Mouse (Mus musculus) erythroid progenitor cell, adult 5-6 weeks (primary cell): Measurements from ENCODE around the gene Ndufs5. TPM values are rescaled to one million over a fixed set of nuclear protein-coding genes. Genes with fewer than 3 reads are reported as not detected.

Source experiments
- ATAC-seq: replicated peaks from 2 replicates; pipeline ENCODE4 v1.8.0; 2016; ENCODE audit warnings: moderate number of reproducible peaks, mild to moderate bottlenecking, moderate TSS enrichment, inconsistent platforms; ENCODE audit not compliant: poor library complexity, low FRiP score, severe bottlenecking
- total RNA-seq, 2 experiments: library from RNA; stranded (forward) in 1 of 2; stranded (reverse) in 1 of 2; fragments of 150-400 nt in 1 of 2; fragments of 186-747, 209-891 nt in 1 of 2; gene quantifications; 2 replicates each; pipeline versions ENCODE4 v1.2.3 to v1.2.4; 2015 to 2017; ENCODE audit warnings: low replicate concordance in 2 of 2

Gene Ndufs5
- total RNA-seq (2015; ENCODE audit: low replicate concordance) (42.2 and 111 TPM in 2 replicates), total RNA-seq (2017; ENCODE audit: low replicate concordance) (30.5 TPM in 1 of 2 replicates, not detected in the other)

DNA sequence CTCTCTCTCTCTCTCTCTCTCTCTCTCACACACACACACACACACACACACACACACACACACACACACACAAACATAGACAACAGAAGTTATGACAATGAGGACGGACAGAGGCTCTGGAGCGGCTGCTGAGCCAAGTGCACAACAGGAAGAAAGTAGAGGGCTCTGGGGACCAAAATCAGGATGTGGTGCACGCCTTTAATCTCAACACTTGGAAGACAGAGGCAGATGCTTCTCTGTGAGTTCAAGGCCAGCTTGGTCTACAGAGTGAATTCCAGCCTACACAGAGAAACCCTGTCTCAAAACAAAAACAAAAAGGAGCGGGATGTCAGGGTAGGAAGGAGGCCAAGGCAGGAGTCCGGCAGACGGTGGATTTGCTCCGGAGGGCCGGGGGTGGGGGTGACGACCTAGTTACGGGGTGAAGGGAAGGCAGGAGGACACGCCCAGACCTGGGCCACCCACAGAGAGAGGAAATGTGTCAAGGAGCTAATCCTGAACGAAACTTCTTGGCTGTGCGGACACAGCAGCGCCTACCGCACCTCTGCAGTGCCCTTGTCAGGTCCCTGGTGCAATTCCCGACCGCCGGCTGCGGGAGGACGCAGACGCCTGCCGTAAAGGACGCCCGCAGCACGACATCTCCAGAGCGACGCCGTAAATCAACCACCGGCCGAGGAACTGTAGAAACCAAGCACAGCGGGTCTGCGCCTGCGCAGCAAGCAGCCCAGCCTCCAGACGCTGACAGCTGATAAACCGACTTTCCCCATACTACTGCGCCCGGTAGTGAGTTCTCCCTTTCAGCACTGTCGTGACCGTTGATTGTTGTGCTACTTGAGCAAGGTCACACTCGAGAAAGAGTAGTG, at the start of gene Ndufs5:
Ndufs5 (minus strand) TSS at position 629 of the 860 bp plus-strand sequence.
- peak; percentile 98 for ATAC-seq

DNA sequence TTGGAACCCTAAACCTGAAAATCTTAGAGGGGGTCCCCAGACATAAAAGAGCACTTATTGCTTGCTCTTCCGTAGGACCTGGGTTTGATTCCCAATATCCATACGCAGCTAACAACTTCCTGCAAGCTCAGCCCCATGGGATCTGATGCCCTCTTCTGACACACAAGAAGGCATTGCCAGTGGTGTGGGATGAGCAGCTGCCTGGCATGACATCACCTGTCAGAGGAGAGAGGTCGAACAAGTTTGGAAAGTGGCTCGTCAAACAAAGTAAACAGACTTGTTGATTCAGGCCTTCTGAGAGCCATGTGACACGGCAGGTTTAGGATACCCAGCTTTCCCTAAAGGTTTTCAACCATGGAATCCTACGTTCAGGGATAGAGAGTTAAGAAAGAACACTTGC, 47.1 kb upstream of the Ndufs5 start:
- ATAC-seq = no peak

DNA sequence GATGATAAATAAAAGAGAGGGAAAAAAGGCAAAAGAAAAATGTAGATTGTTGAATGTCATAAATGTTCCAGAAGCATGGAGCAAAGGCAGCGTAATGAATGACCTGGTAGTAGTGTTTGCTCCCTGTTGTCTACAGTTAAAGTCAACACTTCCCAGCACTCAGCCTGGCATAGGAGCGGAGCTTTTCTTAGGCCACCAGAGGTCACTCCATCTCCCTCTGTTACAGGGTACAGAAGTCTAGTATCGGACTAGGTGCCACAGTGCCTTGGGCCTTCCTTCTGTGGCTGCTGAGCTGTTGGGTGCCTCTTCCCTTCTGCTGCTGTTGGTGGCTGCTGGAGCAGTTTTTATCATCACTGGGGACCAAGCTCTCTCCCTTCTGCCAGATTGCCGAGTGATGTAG, 40.3 kb upstream of the Ndufs5 start:
- ATAC-seq = no peak

DNA sequence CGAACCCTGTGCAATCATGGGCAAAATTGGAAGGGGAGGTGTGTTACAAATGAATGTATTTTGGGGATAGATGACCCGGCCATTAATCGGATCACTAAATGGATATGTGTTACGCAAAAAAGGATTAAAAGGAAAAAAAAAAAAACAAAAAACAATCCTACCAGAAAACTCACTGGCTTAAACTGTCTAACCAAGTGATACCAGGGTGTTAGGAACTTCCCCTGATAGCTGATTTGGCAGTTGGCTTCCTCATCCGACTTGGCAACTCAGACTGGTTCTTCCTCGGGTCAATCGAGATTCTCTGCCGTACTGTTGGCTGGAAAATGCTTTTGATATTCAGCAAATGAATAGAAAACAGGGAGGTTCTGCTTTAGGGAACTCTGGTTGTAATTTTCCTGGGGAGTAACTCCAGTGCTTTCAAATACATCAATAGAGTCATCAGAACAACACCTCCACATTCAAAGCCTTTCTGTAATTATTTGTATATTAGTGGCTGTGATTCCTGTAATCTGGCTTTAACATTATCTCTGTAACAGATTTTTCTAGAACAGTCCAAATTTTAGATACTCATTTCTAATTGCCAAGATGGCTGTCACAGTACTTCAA, 32.8 kb upstream of the Ndufs5 start:
- no peak for ATAC-seq

DNA sequence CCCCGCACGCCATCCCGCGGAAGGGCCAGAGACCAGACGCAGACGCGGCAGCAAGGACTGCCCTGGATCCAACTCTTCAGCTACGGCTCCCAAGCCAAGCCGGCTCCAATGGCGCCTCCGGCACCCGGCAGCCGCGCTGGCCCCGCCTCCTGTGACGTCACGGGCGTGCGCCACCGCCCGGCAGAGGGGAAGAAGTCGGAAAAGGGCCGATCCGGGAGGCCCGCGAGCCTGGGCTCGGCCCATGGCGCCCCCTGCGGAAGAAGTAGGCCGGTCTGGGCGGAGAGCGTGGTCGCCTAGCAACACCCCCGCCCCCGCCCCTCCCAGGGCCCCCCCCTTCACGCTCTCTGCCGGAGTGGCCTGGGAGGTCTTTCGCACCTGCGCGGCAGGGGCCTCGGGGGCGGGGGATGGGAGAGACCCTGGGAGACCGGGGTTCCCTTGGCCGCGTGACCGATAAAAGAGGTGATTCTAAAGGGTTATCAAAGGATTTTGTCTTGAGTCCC, 32.2 kb upstream of the Ndufs5 start, which contains the start of gene Akirin1:
Akirin1 (minus strand) TSS at position 194 of the 500 bp plus-strand sequence.
- peak; percentile 95 for ATAC-seq

DNA sequence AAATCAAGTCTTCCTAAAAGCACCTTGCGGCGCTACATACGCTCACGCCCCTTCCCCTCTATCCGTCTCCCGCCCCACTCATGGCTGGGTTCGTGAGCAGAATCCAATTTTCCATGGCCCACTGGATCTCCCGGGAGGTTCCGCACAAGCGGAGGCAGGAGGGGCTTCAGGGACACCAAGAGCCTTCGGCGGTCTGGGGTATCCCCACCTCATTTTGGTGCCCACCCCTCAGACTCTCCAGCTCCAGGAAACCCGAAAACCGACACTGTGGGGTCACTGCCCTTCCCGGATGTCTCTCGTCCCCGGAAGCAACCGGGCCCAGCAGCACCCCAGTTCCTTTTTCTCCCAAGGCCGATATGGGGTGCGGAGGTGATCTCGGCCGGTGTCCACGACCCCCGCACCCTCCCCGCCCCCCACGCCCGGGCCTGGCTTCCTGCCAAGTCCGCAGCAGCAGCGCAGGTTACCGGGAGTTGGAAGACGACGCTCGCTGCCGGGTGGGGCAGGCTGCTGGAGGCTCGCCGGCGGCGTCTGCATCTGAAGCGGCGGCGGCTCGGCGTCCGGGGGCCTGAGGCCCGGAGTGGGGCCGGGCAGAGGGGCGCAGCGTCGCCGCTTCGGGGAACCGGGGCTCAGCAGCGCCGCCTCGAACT, 31.6 kb upstream of the Ndufs5 start:
- ATAC-seq = peak; percentile 44

DNA sequence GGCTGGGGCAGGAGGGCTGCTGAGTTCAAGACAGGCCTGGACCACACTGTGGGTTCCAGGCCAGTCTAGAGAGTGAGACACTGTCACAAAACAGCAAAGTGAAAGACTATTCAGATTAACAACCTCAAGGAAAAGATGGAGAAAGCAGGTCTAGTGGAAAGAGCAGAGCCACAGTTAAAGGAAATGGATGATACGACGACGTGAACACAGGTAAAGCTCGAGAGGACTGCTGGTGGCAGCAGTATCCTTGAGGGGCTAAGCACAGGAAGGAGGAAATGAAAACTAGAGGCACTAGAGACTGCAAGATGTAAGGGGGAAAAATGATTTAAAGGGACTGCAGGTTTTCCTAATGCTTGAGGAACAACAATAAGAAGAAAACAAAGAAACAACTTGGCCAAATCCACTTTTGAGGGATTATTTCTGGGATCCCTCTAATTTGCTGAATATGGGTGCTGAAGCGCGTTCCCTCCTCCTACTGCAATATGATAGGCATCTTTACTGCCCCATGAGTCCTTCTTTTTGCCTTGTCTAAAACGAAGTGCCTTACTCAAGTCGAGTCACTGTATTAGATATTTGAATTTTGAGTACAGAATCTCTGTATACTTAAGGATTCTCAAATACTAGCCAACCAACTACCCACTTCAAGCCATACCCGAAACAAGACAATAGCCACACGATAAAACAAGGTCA, 30.9 kb upstream of the Ndufs5 start:
- ATAC-seq = peak; percentile 53; the same call in 1 of the 2 replicates

DNA sequence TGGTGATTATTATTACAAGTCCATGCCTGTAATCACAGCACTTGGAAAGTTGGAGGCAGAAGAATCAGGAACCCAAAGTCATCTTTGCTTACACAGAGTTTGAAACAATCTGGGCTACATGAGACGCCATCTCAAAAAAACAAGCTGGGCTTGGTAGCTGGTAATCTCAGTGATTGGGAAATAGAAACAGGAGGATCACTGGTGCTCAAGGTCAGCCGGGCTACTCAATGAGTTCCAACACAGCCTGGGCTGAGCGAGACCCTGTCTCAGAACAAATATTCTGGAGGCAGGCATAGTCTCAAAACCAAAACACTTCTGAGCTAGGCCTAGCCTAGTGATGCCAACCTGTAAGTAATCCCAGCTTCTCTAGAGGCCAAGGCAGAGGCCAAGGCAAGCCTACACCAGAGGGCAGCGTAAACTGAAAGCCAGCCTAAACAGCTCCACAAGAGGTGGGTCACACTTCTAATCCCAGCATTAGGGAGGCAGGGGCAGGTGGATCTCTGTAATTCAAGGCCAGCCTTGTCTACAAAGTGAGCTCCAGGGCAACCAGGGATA, 27.3 kb upstream of the Ndufs5 start:
- ATAC-seq = no peak

DNA sequence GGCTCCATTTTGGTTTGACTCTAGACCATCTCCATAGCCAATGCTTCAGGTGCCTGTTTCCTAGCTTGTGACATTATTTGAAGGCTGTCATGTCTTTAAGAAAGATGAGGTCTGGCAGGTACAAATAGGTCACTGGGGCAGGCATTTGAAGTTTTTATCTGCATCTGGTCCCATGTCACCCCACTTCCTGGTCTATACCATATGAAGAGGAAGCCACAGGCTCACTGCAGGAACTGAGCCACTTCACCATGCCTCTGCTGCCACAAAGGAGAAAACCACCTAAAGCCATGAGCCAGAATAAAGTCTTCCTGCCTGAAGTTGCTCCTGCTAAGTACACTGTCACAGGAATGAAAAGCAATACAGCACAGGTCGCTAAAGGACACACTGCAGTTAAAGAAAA, 24.9 kb upstream of the Ndufs5 start:
- no peak for ATAC-seq

DNA sequence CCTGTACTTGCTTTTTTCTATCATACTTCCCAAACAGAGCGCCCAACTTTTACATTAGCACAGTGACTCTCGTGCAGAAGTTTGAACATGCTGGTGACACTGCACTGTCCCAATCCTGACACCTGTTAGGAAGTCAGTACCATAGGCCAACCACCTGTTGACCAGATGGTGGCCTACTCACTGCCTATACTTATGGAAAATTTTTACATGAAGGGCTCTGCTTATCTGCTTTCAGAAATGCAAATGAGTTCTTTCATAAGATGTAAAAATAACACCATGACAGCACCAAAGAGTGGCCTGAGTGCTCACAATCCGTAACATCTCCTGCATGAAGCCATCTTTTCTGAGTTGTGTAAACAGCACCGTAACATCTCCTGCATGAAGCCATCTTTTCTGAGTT, 20.7 kb upstream of the Ndufs5 start:
- no peak for ATAC-seq

DNA sequence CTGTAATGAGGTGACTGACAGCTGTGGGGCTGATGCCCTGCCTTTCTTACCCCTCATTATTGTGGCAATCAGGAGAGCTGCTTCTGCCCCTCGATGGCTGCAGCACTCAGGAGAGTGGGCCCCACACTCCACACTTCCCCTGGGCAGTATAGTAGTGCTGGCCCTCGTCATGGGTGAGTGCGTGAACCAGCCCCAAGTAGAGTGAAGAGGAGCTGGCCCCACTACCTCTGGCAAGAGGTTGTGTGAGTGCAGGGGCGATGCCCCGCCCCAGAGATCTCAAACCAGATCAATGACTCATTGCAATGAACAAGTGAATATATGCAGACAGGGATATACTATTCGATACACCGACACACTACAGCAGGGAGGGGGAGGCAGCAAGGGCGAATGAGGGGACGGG, 15.5 kb upstream of the Ndufs5 start:
- ATAC-seq = peak; percentile 25; the same call in 1 of the 2 replicates

DNA sequence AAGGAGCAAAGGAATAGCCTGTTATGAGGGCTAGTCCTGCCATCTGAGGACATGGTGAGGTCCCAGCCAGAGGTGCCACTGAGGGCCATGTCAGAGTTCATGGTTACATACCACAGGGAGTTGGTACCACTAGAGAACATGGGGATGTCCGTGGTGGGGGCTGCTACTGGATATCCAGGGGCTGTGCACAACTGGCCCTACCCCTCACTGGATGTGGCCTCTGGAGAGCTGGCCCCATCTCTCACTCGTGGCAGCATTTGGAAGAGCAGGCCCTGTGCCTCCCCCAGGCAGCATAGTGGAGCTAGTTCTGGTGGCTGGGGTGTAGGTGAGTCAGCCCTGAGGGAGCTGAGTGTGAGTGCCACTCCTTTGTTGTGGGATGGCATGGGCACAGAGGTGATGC, 14.9 kb upstream of the Ndufs5 start:
- 0 out of 2 replicates have a peak, but pooled peaks have one; percentile 25 for ATAC-seq

DNA sequence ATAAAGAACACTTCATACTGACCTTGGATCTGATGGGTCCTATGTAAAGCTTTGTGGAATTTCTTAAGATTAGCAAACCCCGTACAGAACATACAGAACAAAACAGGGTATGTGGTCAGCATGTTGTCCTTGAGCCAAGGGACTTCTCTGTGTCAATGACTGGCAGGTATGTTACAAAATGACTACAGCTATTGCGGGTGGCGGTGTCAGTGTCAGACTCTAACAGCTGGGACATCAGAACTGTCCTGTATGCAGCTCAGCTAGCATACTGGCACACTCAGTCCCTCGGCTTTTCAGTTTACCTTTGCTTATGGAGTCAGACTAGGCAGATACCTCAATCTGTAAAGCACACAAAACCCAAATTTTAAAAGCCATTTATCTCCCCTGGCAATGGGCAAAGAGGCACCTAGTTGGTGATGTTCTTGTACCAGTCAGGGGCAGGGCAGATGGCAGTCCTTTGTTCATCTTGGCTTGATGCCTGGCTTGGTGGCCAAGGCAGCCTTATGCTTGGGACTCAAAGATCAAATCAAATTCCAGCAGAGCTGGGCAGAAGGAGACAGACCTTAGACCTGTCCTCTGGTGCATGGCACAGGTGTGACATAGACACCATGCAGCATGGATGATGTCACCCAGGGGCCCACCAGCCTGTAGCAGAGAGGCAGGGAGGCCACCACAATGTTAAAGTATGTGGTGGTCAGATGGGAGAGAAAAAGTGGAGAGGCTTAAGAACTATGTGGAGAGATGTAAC, 14.3 kb upstream of the Ndufs5 start:
- no peak for ATAC-seq

DNA sequence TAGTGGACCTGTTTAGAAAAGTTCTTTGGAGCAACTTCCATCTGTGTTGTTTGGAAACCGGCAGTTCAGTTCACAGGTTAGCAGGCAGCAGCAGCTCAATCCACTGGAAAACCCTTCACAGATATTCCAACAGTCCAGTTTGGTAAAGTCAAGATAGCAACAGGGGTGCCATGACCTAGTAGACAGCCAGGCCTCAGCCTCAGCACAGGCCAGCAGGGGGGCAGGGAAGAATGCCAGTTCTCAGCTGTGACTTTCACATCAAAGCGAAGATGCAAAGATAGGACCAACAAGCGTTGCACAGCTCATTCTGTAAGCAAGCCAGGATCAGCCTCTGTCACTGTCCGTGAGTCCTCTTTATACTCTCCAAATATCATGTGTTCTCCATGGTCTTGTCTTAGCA, 3.8 kb upstream of the Ndufs5 start:
- no peak for ATAC-seq

DNA sequence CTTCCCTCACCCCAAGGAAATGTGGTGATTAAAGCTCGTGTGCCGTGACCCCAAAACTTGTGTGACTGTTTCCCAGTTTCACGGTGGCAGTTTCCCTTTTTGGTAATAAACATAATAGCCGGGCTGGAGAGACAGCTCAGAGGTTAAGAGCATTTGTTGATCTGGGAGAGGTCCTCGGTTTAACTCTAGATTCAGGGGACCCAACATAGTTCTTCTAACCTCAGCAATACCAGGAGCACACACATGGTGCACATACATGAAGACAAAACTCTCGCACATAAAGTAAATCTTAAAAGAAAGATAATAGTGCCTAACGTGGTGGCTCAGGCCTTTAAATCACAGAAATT, 405 bp upstream of the Ndufs5 start:
- peak; percentile 57; the same call in 1 of the 2 replicates for ATAC-seq

DNA sequence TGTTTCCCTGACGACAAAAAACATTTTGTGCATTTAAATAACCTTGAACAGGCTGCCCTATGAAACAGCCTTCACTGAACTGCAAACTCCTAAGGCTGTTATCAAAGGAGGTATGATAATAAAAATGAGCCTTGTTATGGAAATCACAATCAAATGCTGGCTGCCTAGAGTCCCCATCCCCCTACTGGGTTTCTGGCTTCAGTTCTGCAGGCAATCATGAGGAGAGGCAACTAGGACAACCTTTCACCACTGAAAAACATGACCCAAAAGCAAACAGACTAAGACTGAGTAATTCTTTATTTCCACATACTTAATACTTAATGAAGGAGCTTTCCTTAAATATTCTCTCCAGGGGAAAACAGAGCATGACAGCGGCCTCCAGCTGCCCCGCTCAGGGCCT, 5.6 kb downstream of the Ndufs5 start:
- no peak for ATAC-seq

DNA sequence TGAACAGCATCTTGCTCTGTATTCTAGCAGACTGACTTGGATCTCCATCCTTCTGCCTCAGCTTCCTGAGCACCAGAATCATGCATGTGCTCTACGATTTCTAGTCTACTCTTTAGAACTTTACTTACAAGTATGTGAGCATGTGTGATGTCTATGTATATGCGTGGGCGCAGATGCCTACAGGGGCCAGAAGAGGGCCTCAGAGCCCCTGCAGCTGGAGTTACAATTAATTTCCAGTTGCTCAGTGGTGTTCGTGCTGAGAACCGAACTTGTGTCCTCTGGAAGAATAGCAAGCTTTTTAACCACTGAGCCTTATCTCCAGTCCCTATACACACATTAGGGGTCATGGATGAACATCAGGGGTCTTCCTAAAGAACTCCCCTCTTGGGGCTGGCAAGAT, 10.7 kb downstream of the Ndufs5 start:
- ATAC-seq = no peak

DNA sequence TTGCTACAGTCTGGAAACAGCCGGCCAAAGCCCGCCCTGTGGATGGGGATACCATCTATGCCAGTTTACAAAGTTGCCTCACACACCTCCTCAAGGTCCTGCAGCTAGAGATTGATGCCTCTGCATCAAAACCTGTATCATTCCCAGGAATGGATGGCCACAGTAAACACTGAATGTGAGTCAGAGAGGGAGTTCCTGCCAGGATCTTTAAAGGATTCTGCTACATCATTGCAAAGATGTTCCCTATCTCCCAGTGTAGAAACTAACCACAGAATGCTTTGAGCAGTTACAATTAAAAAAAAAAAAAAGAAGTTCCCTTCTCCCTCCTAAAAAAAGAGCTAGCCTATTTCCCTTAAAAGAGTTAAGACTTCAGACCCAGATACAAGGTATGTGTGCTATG, 12.7 kb downstream of the Ndufs5 start:
- ATAC-seq = no peak

DNA sequence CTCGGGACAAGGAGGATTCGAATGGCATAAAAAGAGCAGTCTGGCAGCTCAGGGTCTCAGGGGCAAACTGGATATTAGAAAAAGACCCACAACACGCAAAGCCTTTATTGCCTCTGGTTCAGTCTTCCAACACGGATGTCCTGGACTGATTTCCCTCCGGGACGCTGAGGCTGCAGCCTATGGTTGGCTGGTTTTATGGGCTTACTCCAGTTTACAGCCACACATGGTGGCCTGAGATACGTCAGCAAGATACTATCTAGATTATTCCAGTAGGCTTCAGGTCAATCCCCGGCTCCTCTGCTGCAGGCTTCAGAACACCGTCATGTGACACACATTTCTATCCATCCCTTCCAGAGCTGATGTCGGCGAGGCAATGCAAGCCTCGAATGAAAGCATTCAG, 24.6 kb downstream of the Ndufs5 start:
- ATAC-seq = no peak
